Mouse (Mus musculus) ES-E14 (cell line): ENCODE data around the gene Fez2.

Experiments used
- CHD2 ChIP-seq: IDR thresholded peaks from 2 replicates; pipeline ENCODE4 v1.6.1; 2014; ENCODE audit warnings: mild to moderate bottlenecking, low read depth, low read length, inconsistent platforms
- HCFC1 ChIP-seq: IDR thresholded peaks from 2 replicates; pipeline ENCODE4 v1.6.1; 2012; ENCODE audit warnings: low read length, inconsistent platforms, borderline replicate concordance; ENCODE audit not compliant: insufficient read depth
- MAFK ChIP-seq: IDR thresholded peaks from 2 replicates; pipeline ENCODE4 v1.6.1; 2014; ENCODE audit warnings: mild to moderate bottlenecking, low read depth, low read length, inconsistent platforms; ENCODE audit not compliant: insufficient read depth
- ZC3H11A ChIP-seq: IDR thresholded peaks from 2 replicates; pipeline ENCODE4 v1.6.1; 2012; ENCODE audit warnings: low read depth, mild to moderate bottlenecking, inconsistent platforms, low read length, borderline replicate concordance
- ZNF384 ChIP-seq: IDR thresholded peaks from 2 replicates; pipeline ENCODE4 v1.6.1; 2012; ENCODE audit warnings: low read depth, low read length, inconsistent platforms

- TF ChIP-seq ZC3H11A (no peak), ZNF384 (no peak), MAFK (no peak), HCFC1 (no peak), CHD2 (no peak)
Measured at GRCm38 (mm10) chr17:78402174-78402573, 15.8 kb downstream of the Fez2 start.
